Mouse (Mus musculus) embryonic stem cell, embryonic (primary cell): ENCODE measurements around the gene Pvalb.

ENCODE experiments used
- CTCF ChIA-PET, 4 experiments: fragments of 300-600 bp in 2 of 4; fragments of 350-600 bp in 2 of 4; sonication (Branson Sonifier 250); formaldehyde crosslinking; loops; one replicate each; lab custom pipeline; 2022; ENCODE audit warnings: inconsistent platforms in 2 of 4; lab: Charles Lee
- POLR2A ChIA-PET, 4 experiments: fragments of 300-600 bp in 2 of 4; fragments of 350-600 bp in 2 of 4; sonication (Branson Sonifier 250); formaldehyde crosslinking; loops; one replicate each; lab custom pipeline; 2022; ENCODE audit warnings: antibody characterized with exemption in 4 of 4, inconsistent platforms in 1 of 4; lab: Charles Lee

Gene Pvalb

DNA sequence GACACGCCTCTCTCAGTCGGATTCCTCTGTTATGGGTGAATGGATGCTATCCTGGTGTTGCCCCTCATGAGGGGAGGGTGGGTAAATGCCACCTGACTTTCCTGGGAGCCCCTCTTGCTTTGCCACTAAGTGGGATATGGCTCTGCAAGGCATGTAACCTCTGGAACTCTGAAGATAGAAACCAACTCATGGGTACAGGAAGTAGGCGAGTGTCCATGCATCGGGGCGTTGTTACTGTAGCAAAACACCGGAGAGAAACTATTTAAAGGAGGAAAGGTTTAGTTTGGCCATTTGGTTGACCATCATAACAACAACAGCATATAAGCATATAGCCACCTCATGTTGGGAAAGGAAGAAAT lies 31.3 kb downstream of the Pvalb start:
- ChIA-PET CTCF (interaction anchor here in 3 of 4 experiments (0.9 to 7.7 kb wide), 9 partner anchors 10 to 831 kb away, joined by 3 to 79 read pairs (median 8); partner anchors contain the start of gene Eif3d (in 1 of the 3)), POLR2A (interaction anchor here in 3 of 4 experiments (1.0 to 2.2 kb wide), 15 partner anchors 10 to 333 kb away, joined by 3 to 21 read pairs (median 4); partner anchors contain the start of genes Eif3d (in 3 of the 3), Foxred2 (in 2 of the 3), Kctd17 (in 1 of the 3) and Mpst (in 1 of the 3))

- ChIA-PET CTCF (interaction anchor here (0.5 to 3.0 kb wide), 20 partner anchors 9 to 831 kb away, joined by 3 to 25 read pairs (median 4); partner anchors contain the start of genes Cacng2 (in 1 of the 4) and Eif3d (in 1 of the 4)), POLR2A (interaction anchor here in 3 of 4 experiments (0.6 to 4.2 kb wide), 30 partner anchors 8 to 1630 kb away, joined by 3 to 21 read pairs (median 4); partner anchors contain the start of genes Eif3d (in 3 of the 3), Foxred2 (in 2 of the 3), Cacng2 (in 1 of the 3) and Kctd17 (in 1 of the 3))
These were observed 32.0 kb downstream of the Pvalb start, which contains the start of gene Ift27 for GRCm38 (mm10) chr15:78173972-78174886. Ift27 (minus strand) TSS chr15:78174107.

DNA sequence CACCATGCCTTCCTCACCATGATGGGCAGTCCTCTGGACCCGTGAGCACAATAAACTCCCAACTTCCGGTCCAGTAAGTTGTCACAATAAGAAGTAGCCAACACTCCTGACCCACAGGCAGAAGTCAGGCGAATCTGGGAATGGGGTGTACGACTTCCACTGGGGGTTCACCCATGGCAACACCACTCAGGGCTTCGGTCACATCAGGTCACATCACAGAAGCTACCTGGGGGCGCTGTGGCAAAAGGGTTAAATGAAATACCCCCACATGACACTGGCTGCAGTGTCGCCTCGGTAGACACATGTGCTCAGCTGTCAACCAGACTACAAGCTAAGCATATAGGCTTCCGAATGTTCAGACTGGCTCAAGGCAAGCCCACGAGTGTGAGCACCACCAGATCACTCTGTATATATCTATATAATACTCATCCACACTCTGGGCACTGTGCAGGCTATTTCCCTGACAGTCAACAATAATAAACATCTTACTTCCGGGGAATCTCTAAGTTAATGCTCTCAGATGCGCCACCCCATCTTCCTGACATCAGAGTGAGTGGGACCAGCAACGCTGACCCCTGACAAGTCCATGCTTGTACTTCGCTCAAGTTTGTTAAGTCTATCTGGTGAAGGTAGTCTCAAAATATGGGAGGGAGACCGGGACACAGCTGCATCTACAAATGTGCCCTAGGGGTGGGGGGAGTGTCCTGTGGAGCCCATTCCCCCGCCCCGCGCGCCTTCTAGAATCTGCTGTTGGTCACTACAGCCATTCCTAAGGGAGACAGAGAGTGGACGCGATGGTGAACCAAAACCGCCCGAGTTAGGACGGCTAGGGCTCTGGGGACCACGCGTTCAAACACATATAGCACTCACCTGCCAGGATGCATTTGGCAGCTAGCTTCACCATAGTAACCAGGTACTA lies 33.0 kb downstream of the Pvalb start:
- POLR2A ChIA-PET, result interaction anchor here in 3 of 4 experiments (0.5 to 4.2 kb wide), 18 partner anchors 9 to 854 kb away, joined by 3 to 21 read pairs (median 4); partner anchors contain the start of genes Foxred2 (in 2 of the 3), Cacng2 (in 1 of the 3), Eif3d (in 1 of the 3) and Mpst (in 1 of the 3)
- CTCF ChIA-PET, result interaction anchor here (0.5 to 3.0 kb wide), 16 partner anchors 9 to 438 kb away, joined by 3 to 25 read pairs (median 4); partner anchors contain the start of gene Cacng2 (in 1 of the 4)

GRCm38 (mm10) chr15:78172256-78172898 lies 33.8 kb downstream of the Pvalb start:
- CTCF ChIA-PET, result interaction anchor here in 3 of 4 experiments (0.6 to 3.0 kb wide), 12 partner anchors 10 to 264 kb away, joined by 3 to 25 read pairs (median 5); no protein-coding TSS in a partner anchor
- POLR2A ChIA-PET, result interaction anchor here in 2 of 4 experiments (0.5 to 4.2 kb wide), 8 partner anchors 13 to 253 kb away, joined by 3 to 16 read pairs (median 3); partner anchors contain the start of genes Eif3d (in 1 of the 2), Mpst (in 1 of the 2) and Tst (in 1 of the 2)

DNA sequence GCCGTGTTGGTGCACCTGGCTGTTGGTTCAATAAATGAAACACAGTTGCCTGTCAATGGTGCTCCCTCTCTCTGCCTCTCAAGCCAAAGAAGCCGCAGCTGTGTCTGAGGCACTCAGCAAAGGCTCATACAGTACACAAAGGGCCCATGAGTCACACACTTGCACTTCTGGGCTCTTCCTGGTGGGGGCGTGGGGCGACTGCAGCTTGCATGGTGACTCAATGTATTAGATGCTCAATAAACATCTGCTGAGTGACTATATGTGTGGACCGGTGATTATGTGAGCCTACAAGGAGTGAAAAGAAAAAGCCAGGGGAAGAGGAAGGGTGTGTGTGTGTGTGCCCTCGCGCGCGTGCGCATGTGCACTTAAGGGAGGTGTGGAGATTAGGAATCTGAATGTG lies 34.5 kb downstream of the Pvalb start:
- CTCF ChIA-PET, result interaction anchor here (0.6 to 3.0 kb wide), 17 partner anchors 8 to 254 kb away, joined by 3 to 22 read pairs (median 4); partner anchors contain the start of gene Eif3d (in 1 of the 4)

DNA sequence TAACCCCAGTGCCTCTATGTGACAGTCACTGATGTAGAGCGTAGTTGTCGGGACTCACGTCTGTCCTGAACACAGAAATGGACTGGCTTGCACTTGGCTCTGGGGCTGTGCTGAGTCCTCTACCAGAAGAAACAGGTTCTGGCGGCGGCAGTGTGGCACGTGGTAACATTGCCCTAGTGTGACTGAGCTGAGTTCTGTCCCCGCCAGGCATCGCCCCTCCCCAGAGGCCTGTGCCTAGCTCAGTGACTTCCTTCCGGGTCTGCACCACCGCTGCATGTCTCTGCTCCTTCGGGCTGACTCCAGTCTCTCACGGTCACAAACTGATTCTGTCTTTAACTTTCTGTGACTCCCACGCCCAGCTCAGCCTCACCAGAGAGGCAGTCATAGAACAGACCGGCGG lies 35.5 kb downstream of the Pvalb start:
- POLR2A ChIA-PET, result interaction anchor here in 3 of 4 experiments (0.5 to 4.2 kb wide), 6 partner anchors 11 to 288 kb away, joined by 3 to 16 read pairs (median 3); partner anchors contain the start of gene Cacng2 (in 1 of the 3)

More for the DNA sequence above, 34.5 kb downstream of the Pvalb start:
- POLR2A ChIA-PET, result interaction anchor here in 3 of 4 experiments (0.6 to 4.2 kb wide), 9 partner anchors 12 to 217 kb away, joined by 3 to 16 read pairs (median 3); partner anchors contain the start of genes Cacng2 (in 1 of the 3) and Eif3d (in 1 of the 3)

DNA sequence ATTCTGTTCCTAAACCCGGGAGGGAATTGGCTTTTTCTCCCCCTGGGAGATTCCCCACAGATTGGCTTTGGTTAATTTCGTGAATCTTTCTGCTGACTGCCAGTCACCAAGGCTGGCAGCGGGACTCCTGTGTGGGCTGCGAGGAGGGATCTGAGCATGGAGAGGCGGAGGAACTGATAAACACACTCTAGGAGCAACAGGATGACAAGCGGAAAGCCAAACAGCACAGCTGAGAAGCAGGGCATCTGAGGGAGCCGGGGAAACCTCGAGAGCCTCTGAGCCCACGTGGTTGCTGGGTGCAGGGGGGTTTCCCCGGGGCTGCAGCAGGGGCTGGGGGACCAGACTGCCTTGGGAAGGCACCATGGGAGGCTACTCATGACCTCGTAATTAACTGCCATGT lies 36.6 kb downstream of the Pvalb start:
- CTCF ChIA-PET, result no interaction called here
- POLR2A ChIA-PET, result no interaction called here

More for the DNA sequence above, 35.5 kb downstream of the Pvalb start:
- CTCF ChIA-PET, result interaction anchor here (0.6 to 2.8 kb wide), 14 partner anchors 9 to 1909 kb away, joined by 3 to 13 read pairs (median 3); partner anchors contain the start of gene Pdxp (in 1 of the 4)

- ChIA-PET CTCF (interaction anchor here in 2 of 4 experiments (0.6 to 2.2 kb wide), 4 partner anchors 13 to 141 kb away, joined by 3 to 6 read pairs (median 4); no protein-coding TSS in a partner anchor), POLR2A (interaction anchor here in 2 of 4 experiments (0.6 to 1.2 kb wide), 3 partner anchors 9 to 78 kb away, joined by 3 to 4 read pairs (median 3); partner anchors contain the start of gene Ift27 (in 1 of the 2))
These were observed 40.9 kb downstream of the Pvalb start for GRCm38 (mm10) chr15:78165292-78165691.

DNA sequence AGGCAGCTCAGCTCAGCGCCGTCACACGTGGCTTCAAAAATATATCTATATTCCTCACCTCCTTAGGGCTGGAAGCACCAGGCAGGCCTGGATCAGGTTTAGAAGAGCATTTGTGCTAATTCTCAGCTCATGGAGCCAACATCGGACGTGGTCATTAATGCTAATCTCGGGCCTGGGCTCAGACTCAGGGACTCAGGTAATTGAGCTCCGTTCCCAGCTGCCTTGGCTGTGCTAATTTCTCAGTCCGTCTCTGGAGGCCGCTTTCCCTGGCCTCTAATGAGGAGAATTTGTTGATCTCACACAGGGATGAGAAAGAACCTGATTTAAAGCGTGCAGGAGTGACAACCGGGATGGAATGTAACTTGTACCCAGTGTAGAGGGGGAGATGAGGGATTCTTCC lies 41.7 kb downstream of the Pvalb start:
- CTCF ChIA-PET, result interaction anchor here in 2 of 4 experiments (0.8 to 2.2 kb wide), 3 partner anchors 13 to 75 kb away, joined by 3 to 6 read pairs (median 4); no protein-coding TSS in a partner anchor
- POLR2A ChIA-PET, result interaction anchor here in 3 of 4 experiments (0.8 to 1.2 kb wide), 4 partner anchors 10 to 14 kb away, joined by 3 read pairs; partner anchors contain the start of gene Ift27 (in 2 of the 3)

- ChIA-PET CTCF (interaction anchor here in 1 of 4 experiments (1.1 kb wide), 1 partner anchor 16 kb away, joined by 4 read pairs; no protein-coding TSS in a partner anchor), POLR2A (interaction anchor here in 3 of 4 experiments (0.6 to 1.1 kb wide), 3 partner anchors 191 to 1074 kb away, joined by 3 to 5 read pairs (median 3); partner anchors contain the start of gene Eif3d (in 1 of the 3))
These were observed 44.3 kb downstream of the Pvalb start for GRCm38 (mm10) chr15:78161946-78162345.

- ChIA-PET CTCF (interaction anchor here (0.5 to 1.2 kb wide), 6 partner anchors 20 to 391 kb away, joined by 3 to 13 read pairs (median 4); no protein-coding TSS in a partner anchor), POLR2A (interaction anchor here in 1 of 4 experiments (3.3 kb wide), 1 partner anchor 14 kb away, joined by 16 read pairs; the partner anchor contains the start of gene Ift27)
These were observed 47.9 kb downstream of the Pvalb start for GRCm38 (mm10) chr15:78158335-78158734.

DNA sequence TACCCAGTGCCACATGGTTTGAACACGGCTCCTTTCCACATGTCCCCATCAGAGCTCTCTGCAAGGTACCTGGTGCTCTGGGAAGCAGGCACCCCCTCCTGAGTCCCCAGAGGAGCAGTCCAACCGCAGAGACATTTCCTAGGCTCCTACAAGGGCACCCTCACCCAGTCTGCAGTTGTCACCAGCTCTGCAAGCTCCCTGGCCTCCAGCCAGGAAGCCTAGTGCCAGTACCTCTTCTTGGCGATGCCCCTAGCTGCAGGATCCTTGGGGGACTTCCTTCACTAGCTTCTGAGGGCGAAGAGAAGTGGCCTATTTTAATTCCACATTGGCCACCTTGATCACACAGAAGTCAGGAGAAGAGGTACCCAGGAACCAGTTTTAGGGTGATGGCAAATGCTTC lies 48.4 kb downstream of the Pvalb start:
- CTCF ChIA-PET, result interaction anchor here (0.5 to 1.2 kb wide), 7 partner anchors 20 to 391 kb away, joined by 3 to 13 read pairs (median 3); no protein-coding TSS in a partner anchor

GRCm38 (mm10) chr15:78157330-78157729 lies 48.9 kb downstream of the Pvalb start:
- ChIA-PET POLR2A (no interaction called here), CTCF (interaction anchor here in 2 of 4 experiments (0.7 to 1.2 kb wide), 3 partner anchors 82 to 175 kb away, joined by 3 to 4 read pairs (median 3); no protein-coding TSS in a partner anchor)

More for the DNA sequence above, 48.4 kb downstream of the Pvalb start:
- POLR2A ChIA-PET, result interaction anchor here in 1 of 4 experiments (3.3 kb wide), 1 partner anchor 15 kb away, joined by 16 read pairs; the partner anchor contains the start of gene Ift27

- CTCF ChIA-PET, result interaction anchor here in 1 of 4 experiments (0.6 kb wide), 1 partner anchor 172 kb away, joined by 3 read pairs; no protein-coding TSS in a partner anchor
These were observed 50.8 kb downstream of the Pvalb start for GRCm38 (mm10) chr15:78155421-78155820.

GRCm38 (mm10) chr15:78153045-78153775 lies 53.0 kb downstream of the Pvalb start:
- POLR2A ChIA-PET, result interaction anchor here in 1 of 4 experiments (0.8 kb wide), 1 partner anchor 18 kb away, joined by 3 read pairs; no protein-coding TSS in a partner anchor
- CTCF ChIA-PET, result interaction anchor here in 3 of 4 experiments (0.8 to 2.0 kb wide), 4 partner anchors 18 to 86 kb away, joined by 3 to 9 read pairs (median 6); partner anchors contain the start of gene Cacng2 (in 1 of the 3)

More at GRCm38 (mm10) chr15:78155421-78155820, 50.8 kb downstream of the Pvalb start:
- POLR2A ChIA-PET, result no interaction called here
